Mouse (Mus musculus): ENCODE data around the gene Wapl. TPM values are rescaled to one million over a fixed set of nuclear protein-coding genes. Genes with fewer than 3 reads are reported as not detected.

Wapl gene
- total RNA-seq (2015; ENCODE audit: low replicate concordance) = 144 and 152 TPM in 2 replicates
- 291 and 438 TPM in 2 replicates for total RNA-seq (2017; ENCODE audit: low replicate concordance)

- ATAC-seq (replicated peaks; ENCODE audit: low FRiP score, poor library complexity, severe bottlenecking) = peak; percentile 86
These were observed at the start of gene Wapl for GRCm38 (mm10) chr14:34673395-34674228. Gene Wapl, plus strand, starts transcription at chr14:34673928.

- peak; percentile 39; the same call in 1 of the 2 replicates for ATAC-seq (replicated peaks; ENCODE audit: low FRiP score, poor library complexity, severe bottlenecking)
These were observed 46.9 kb upstream of the Wapl start for GRCm38 (mm10) chr14:34626824-34627223.

GRCm38 (mm10) chr14:34632722-34633448, 40.8 kb upstream of the Wapl start:
- peak; percentile 96 for ATAC-seq (replicated peaks; ENCODE audit: low FRiP score, poor library complexity, severe bottlenecking)

GRCm38 (mm10) chr14:34635192-34635591, 38.5 kb upstream of the Wapl start:
- ATAC-seq (replicated peaks; ENCODE audit: low FRiP score, poor library complexity, severe bottlenecking) = no peak

- ATAC-seq (replicated peaks; ENCODE audit: low FRiP score, poor library complexity, severe bottlenecking) = no peak
These were observed 38.0 kb upstream of the Wapl start for GRCm38 (mm10) chr14:34635721-34636120.

- ATAC-seq (replicated peaks; ENCODE audit: low FRiP score, poor library complexity, severe bottlenecking) = no peak
These were observed 29.6 kb upstream of the Wapl start for GRCm38 (mm10) chr14:34644140-34644539.

- no peak for ATAC-seq (replicated peaks; ENCODE audit: low FRiP score, poor library complexity, severe bottlenecking)
These were observed 25.8 kb upstream of the Wapl start for GRCm38 (mm10) chr14:34647870-34648475.

- ATAC-seq (replicated peaks; ENCODE audit: low FRiP score, poor library complexity, severe bottlenecking) = no peak
These were observed 16.6 kb upstream of the Wapl start for GRCm38 (mm10) chr14:34657131-34657530.

GRCm38 (mm10) chr14:34660351-34660787, 13.4 kb upstream of the Wapl start:
- peak; percentile 72 for ATAC-seq (replicated peaks; ENCODE audit: low FRiP score, poor library complexity, severe bottlenecking)

GRCm38 (mm10) chr14:34660788-34661591, 12.7 kb upstream of the Wapl start:
- ATAC-seq (replicated peaks; ENCODE audit: low FRiP score, poor library complexity, severe bottlenecking) = peak; percentile 43

- peak; percentile 84 for ATAC-seq (replicated peaks; ENCODE audit: low FRiP score, poor library complexity, severe bottlenecking)
These were observed 11.9 kb upstream of the Wapl start for GRCm38 (mm10) chr14:34661621-34662477.

- 0 out of 2 replicates have a peak, but pooled peaks have one; percentile 5 for ATAC-seq (replicated peaks; ENCODE audit: low FRiP score, poor library complexity, severe bottlenecking)
These were observed 11.3 kb upstream of the Wapl start for GRCm38 (mm10) chr14:34662478-34662826.

- no peak for ATAC-seq (replicated peaks; ENCODE audit: low FRiP score, poor library complexity, severe bottlenecking)
These were observed 10.3 kb upstream of the Wapl start for GRCm38 (mm10) chr14:34663381-34663780.

GRCm38 (mm10) chr14:34669082-34669481, 4.6 kb upstream of the Wapl start:
- ATAC-seq (replicated peaks; ENCODE audit: low FRiP score, poor library complexity, severe bottlenecking) = no peak

GRCm38 (mm10) chr14:34670256-34670655, 3.5 kb upstream of the Wapl start:
- ATAC-seq (replicated peaks; ENCODE audit: low FRiP score, poor library complexity, severe bottlenecking) = no peak

GRCm38 (mm10) chr14:34674229-34674791, 582 bp downstream of the Wapl start:
- peak; percentile 34 for ATAC-seq (replicated peaks; ENCODE audit: low FRiP score, poor library complexity, severe bottlenecking)

GRCm38 (mm10) chr14:34674932-34675331, 1.2 kb downstream of the Wapl start:
- ATAC-seq (replicated peaks; ENCODE audit: low FRiP score, poor library complexity, severe bottlenecking) = peak; percentile 64

GRCm38 (mm10) chr14:34675347-34675865, 1.7 kb downstream of the Wapl start:
- no peak for ATAC-seq (replicated peaks; ENCODE audit: low FRiP score, poor library complexity, severe bottlenecking)
